Mouse (Mus musculus) kidney, embryonic 14.5 days (tissue): Measurements from ENCODE around the gene Ppcdc. TPM values are rescaled to one million over a fixed set of nuclear protein-coding genes. Genes with fewer than 3 reads are reported as not detected.

ENCODE experiments used
- polyA plus RNA-seq: library from polyadenylated mRNA; unstranded; fragments of >200 nt; fragmentation: Nextera tagmentation; extraction: Ambion mirVana; gene quantifications from 2 replicates; pipeline ENCODE4 v1.2.1, GENCODE M21; 2014

Gene Ppcdc
- polyA plus RNA-seq, 1 experiment from 2014 or later: 30.4 TPM

Other genes starting within 250 kb of the Ppcdc start
- not detected in 2 replicates for gene Trcg1, start 203.6 kb downstream of the Ppcdc start, polyA plus RNA-seq
- 21.5 and 27.8 TPM in 2 replicates for gene 1700017B05Rik, start 177.5 kb downstream of the Ppcdc start, polyA plus RNA-seq
- gene Scamp5, start 27.9 kb upstream of the Ppcdc start, polyA plus RNA-seq: 7.3 and 9.0 TPM in 2 replicates
- 5.3 and 6.2 TPM in 2 replicates for gene Rpp25, start 63.9 kb upstream of the Ppcdc start, polyA plus RNA-seq
- 675 and 707 TPM in 2 replicates for gene Cox5a, start 81.2 kb upstream of the Ppcdc start, polyA plus RNA-seq
- gene Fam219b, start 97.4 kb upstream of the Ppcdc start, polyA plus RNA-seq: 13.3 and 19.7 TPM in 2 replicates
- gene Mpi, start 112.6 kb upstream of the Ppcdc start, polyA plus RNA-seq: 36.5 and 37.7 TPM in 2 replicates
- 69.2 and 71.4 TPM in 2 replicates for gene Scamp2, start 120.8 kb upstream of the Ppcdc start, polyA plus RNA-seq
- gene Ulk3, start 149.3 kb upstream of the Ppcdc start, polyA plus RNA-seq: 5.4 and 13.7 TPM in 2 replicates
- gene Cplx3, start 166.2 kb upstream of the Ppcdc start, polyA plus RNA-seq: not detected in 2 replicates
- gene Lman1l, start 180.7 kb upstream of the Ppcdc start, polyA plus RNA-seq: not detected in 2 replicates
- 24.3 and 26.1 TPM in 2 replicates for gene Csk, start 213.5 kb upstream of the Ppcdc start, polyA plus RNA-seq
- gene Cyp1a2, start 243.6 kb upstream of the Ppcdc start, polyA plus RNA-seq: not detected in 2 replicates
- gene Cyp1a1, start 247.8 kb upstream of the Ppcdc start, polyA plus RNA-seq: 0.08 and 0.11 TPM in 2 replicates